Mouse (Mus musculus): Measurements from ENCODE around the gene Grin3b. TPM values are rescaled to one million over a fixed set of nuclear protein-coding genes. Genes with fewer than 3 reads are reported as not detected.
A peak's percentile ranks its signal among the peaks of the same experiment; 100 is the strongest.

Grin3b gene
- polyA plus RNA-seq, 1 experiment from 2014 or later, result 0.19 TPM

- Histone ChIP-seq H3K27ac (ENCODE audit: low read depth, low read length) (peak overlapping the region; percentile 90), H3K4me3 (ENCODE audit: low read depth, low read length) (peak overlapping the region; percentile 2; the same call in 1 of the 2 replicates), H3K4me1 (ENCODE audit: control insufficient read depth, insufficient read depth, low read length) (peaks cover 41% of the 10 kb centered on the region), H3K4me2 (peak overlapping the region; percentile 53), H3K27me3 (ENCODE audit: control insufficient read depth, insufficient read depth, low read length) (no peaks in the 10 kb centered on the region), H3K9ac (ENCODE audit: low read depth, low read length) (peak overlapping the region; percentile 68), H3K36me3 (ENCODE audit: control insufficient read depth, insufficient read depth, low read length) (peaks cover 15% of the 10 kb centered on the region), H3K9me3 (replicated peaks; ENCODE audit: control insufficient read depth, low read length) (no peaks in the 10 kb centered on the region)
- WGBS (ENCODE audit: insufficient replicate concordance), result 34% methylated on average over 16 of the region's 16 CpGs
- no peak for ATAC-seq (replicated peaks; ENCODE audit: insufficient number of reproducible peaks, low FRiP score, low TSS enrichment)
Observed at GRCm38 (mm10) chr10:79945507-79946234, 24.8 kb upstream of the Grin3b start.

DNA sequence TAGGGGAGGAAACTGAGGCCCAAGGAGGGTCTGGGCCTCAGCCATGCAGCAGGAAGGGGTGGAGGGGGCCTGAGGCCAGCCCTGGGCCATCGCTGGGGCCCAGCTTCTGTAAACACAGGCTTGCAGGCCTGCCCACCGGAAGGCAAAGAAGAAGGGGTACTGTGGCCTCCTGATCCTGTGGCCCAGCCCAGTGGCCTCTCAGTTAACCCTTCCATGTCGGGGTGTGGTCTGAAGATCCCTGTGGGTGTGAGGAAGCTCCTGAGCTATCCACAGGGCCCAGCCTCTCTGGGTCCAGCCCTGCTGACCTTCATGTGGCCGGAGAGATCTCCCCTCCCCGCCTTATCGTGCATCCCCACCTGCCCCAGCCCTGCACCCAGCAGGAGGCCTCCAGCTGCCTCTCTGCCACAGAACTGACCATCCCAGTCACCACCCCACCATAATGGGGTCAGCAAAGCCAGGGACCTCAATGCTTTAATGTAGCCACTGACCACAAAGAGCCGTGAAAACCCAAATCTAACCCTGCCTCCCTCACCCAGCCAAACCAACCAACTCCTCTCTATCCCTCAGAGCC is 23.7 kb upstream of the Grin3b start:
- H3K4me2 ChIP-seq, result peak overlapping the region; percentile 53
- H3K27ac ChIP-seq (ENCODE audit: low read depth, low read length), result peak overlapping the region; percentile 90
- H3K9me3 ChIP-seq (replicated peaks; ENCODE audit: control insufficient read depth, low read length), result no peaks in the 10 kb centered on the region
- WGBS (ENCODE audit: insufficient replicate concordance), result 12% methylated on average over 7 of the region's 7 CpGs
- no peaks in the 10 kb centered on the region for H3K27me3 ChIP-seq (ENCODE audit: control insufficient read depth, insufficient read depth, low read length)
- peak overlapping the region; percentile 2; the same call in 1 of the 2 replicates for H3K4me3 ChIP-seq (ENCODE audit: low read depth, low read length)
- H3K4me1 ChIP-seq (ENCODE audit: control insufficient read depth, insufficient read depth, low read length), result peaks cover 34% of the 10 kb centered on the region
- H3K36me3 ChIP-seq (ENCODE audit: control insufficient read depth, insufficient read depth, low read length), result peaks cover 20% of the 10 kb centered on the region
- ATAC-seq (replicated peaks; ENCODE audit: insufficient number of reproducible peaks, low FRiP score, low TSS enrichment), result peak; percentile 88
- H3K9ac ChIP-seq (ENCODE audit: low read depth, low read length), result peak overlapping the region; percentile 59

DNA sequence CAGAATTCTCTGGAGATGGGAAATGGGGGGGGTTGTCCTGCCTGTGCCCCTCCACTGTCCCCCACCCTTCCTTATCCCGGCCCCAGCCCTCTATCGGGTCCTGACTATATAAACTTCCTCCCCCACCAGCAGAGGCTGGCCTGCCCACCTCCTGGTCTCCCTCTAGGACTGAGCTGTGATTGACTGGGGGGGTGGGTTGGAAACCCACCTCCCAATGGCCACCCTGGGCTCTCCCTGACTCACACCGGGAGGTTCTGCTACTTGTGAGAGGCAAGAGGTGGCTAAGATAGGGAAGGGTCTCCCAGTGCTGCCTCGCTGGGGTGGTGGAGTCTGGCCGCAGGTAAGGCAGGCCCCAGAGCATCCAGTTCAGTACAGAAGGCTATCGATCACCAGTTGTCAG is 23.0 kb upstream of the Grin3b start:
- H3K27me3 ChIP-seq (ENCODE audit: control insufficient read depth, insufficient read depth, low read length), result no peaks in the 10 kb centered on the region
- H3K27ac ChIP-seq (ENCODE audit: low read depth, low read length), result peak overlapping the region; percentile 90
- ATAC-seq (replicated peaks; ENCODE audit: insufficient number of reproducible peaks, low FRiP score, low TSS enrichment), result no peak
- H3K4me1 ChIP-seq (ENCODE audit: control insufficient read depth, insufficient read depth, low read length), result peaks cover 34% of the 10 kb centered on the region
- no peak overlapping the region; the same call in 1 of the 2 replicates for H3K4me3 ChIP-seq (ENCODE audit: low read depth, low read length)
- H3K36me3 ChIP-seq (ENCODE audit: control insufficient read depth, insufficient read depth, low read length), result peaks cover 15% of the 10 kb centered on the region
- H3K9me3 ChIP-seq (replicated peaks; ENCODE audit: control insufficient read depth, low read length), result no peaks in the 10 kb centered on the region
- H3K4me2 ChIP-seq, result peak overlapping the region; percentile 36
- H3K9ac ChIP-seq (ENCODE audit: low read depth, low read length), result peak overlapping the region; percentile 59
- 58% methylated on average over 6 of the region's 6 CpGs for WGBS (ENCODE audit: insufficient replicate concordance)

DNA sequence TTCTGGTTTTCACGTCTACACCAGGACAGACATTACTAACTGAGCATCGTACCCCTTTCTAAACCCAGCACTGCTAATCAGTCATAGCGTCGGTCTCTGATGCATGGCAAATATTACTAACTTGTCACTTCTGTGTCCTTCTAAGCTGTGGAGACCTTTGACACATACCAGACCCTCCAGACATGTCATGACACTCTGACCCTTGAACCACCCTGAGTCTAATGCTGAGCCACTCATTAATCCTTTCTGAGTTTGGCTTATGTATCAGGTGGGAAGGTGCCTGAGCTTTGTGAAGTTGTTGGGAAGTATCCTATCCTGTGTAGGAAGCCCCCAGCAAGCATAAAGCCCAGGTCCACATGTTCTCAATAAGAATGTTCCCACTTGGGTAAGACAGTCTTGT is 20.6 kb upstream of the Grin3b start:
- H3K27me3 ChIP-seq (ENCODE audit: control insufficient read depth, insufficient read depth, low read length), result no peaks in the 10 kb centered on the region
- ATAC-seq (replicated peaks; ENCODE audit: insufficient number of reproducible peaks, low FRiP score, low TSS enrichment), result no peak
- no peak overlapping the region for H3K4me2 ChIP-seq
- H3K4me3 ChIP-seq (ENCODE audit: low read depth, low read length), result no peak overlapping the region
- peaks cover 15% of the 10 kb centered on the region for H3K36me3 ChIP-seq (ENCODE audit: control insufficient read depth, insufficient read depth, low read length)
- H3K9ac ChIP-seq (ENCODE audit: low read depth, low read length), result no peak overlapping the region
- H3K9me3 ChIP-seq (replicated peaks; ENCODE audit: control insufficient read depth, low read length), result no peaks in the 10 kb centered on the region
- 69% methylated on average over 4 of the region's 4 CpGs for WGBS (ENCODE audit: insufficient replicate concordance)
- H3K27ac ChIP-seq (ENCODE audit: low read depth, low read length), result no peak overlapping the region
- peaks cover 28% of the 10 kb centered on the region for H3K4me1 ChIP-seq (ENCODE audit: control insufficient read depth, insufficient read depth, low read length)

GRCm38 (mm10) chr10:79950661-79951060 is 19.9 kb upstream of the Grin3b start:
- H3K4me1 ChIP-seq (ENCODE audit: control insufficient read depth, insufficient read depth, low read length), result peaks cover 20% of the 10 kb centered on the region
- no peaks in the 10 kb centered on the region for H3K9me3 ChIP-seq (replicated peaks; ENCODE audit: control insufficient read depth, low read length)
- no peak overlapping the region for H3K4me3 ChIP-seq (ENCODE audit: low read depth, low read length)
- ATAC-seq (replicated peaks; ENCODE audit: insufficient number of reproducible peaks, low FRiP score, low TSS enrichment), result no peak
- no peaks in the 10 kb centered on the region for H3K27me3 ChIP-seq (ENCODE audit: control insufficient read depth, insufficient read depth, low read length)
- no peak overlapping the region for H3K9ac ChIP-seq (ENCODE audit: low read depth, low read length)
- 82% methylated on average over 18 of the region's 18 CpGs for WGBS (ENCODE audit: insufficient replicate concordance)
- H3K36me3 ChIP-seq (ENCODE audit: control insufficient read depth, insufficient read depth, low read length), result peaks cover 15% of the 10 kb centered on the region
- H3K27ac ChIP-seq (ENCODE audit: low read depth, low read length), result no peak overlapping the region
- no peak overlapping the region for H3K4me2 ChIP-seq

DNA sequence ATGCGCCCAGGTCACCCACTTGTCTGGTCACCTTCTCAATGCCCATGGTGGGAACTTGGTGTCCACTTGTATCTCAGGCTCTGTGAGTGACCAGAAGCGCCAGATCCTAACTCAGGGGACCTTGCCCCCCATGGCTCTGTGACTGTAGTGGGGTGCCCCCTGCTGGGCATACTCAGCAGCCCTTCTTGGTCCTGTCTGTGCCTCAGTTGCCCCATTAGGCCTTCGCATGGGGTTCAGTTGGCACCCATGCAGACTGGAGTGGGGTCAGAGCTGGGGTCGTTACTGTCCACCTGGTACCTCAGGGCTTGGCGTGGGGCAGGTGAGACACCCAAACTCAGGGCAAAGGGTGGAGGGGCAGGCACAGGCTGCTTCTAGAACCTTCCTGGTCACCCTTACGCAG is 16.6 kb upstream of the Grin3b start:
- no peak overlapping the region for H3K9ac ChIP-seq (ENCODE audit: low read depth, low read length)
- no peak for ATAC-seq (replicated peaks; ENCODE audit: insufficient number of reproducible peaks, low FRiP score, low TSS enrichment)
- H3K27me3 ChIP-seq (ENCODE audit: control insufficient read depth, insufficient read depth, low read length), result no peaks in the 10 kb centered on the region
- 89% methylated on average over 6 of the region's 6 CpGs for WGBS (ENCODE audit: insufficient replicate concordance)
- H3K9me3 ChIP-seq (replicated peaks; ENCODE audit: control insufficient read depth, low read length), result no peaks in the 10 kb centered on the region
- no peak overlapping the region for H3K27ac ChIP-seq (ENCODE audit: low read depth, low read length)
- no peaks in the 10 kb centered on the region; the same call in 1 of the 2 replicates for H3K4me1 ChIP-seq (ENCODE audit: control insufficient read depth, insufficient read depth, low read length)
- H3K4me3 ChIP-seq (ENCODE audit: low read depth, low read length), result no peak overlapping the region
- no peak overlapping the region for H3K4me2 ChIP-seq
- peaks cover 13% of the 10 kb centered on the region for H3K36me3 ChIP-seq (ENCODE audit: control insufficient read depth, insufficient read depth, low read length)

GRCm38 (mm10) chr10:79955691-79956090 is 14.8 kb upstream of the Grin3b start:
- 0 out of 2 replicates have a peak, but pooled peaks cover 7% of the 10 kb centered on the region for H3K36me3 ChIP-seq (ENCODE audit: control insufficient read depth, insufficient read depth, low read length)
- H3K27me3 ChIP-seq (ENCODE audit: control insufficient read depth, insufficient read depth, low read length), result no peaks in the 10 kb centered on the region
- no peak overlapping the region for H3K4me3 ChIP-seq (ENCODE audit: low read depth, low read length)
- ATAC-seq (replicated peaks; ENCODE audit: insufficient number of reproducible peaks, low FRiP score, low TSS enrichment), result no peak
- no peak overlapping the region for H3K4me2 ChIP-seq
- 70% methylated on average over 9 of the region's 9 CpGs for WGBS (ENCODE audit: insufficient replicate concordance)
- H3K9me3 ChIP-seq (replicated peaks; ENCODE audit: control insufficient read depth, low read length), result no peaks in the 10 kb centered on the region
- peaks cover 2% of the 10 kb centered on the region for H3K4me1 ChIP-seq (ENCODE audit: control insufficient read depth, insufficient read depth, low read length)
- H3K9ac ChIP-seq (ENCODE audit: low read depth, low read length), result no peak overlapping the region
- H3K27ac ChIP-seq (ENCODE audit: low read depth, low read length), result no peak overlapping the region

- Histone ChIP-seq H3K27me3 (ENCODE audit: control insufficient read depth, insufficient read depth, low read length) (no peaks in the 10 kb centered on the region), H3K36me3 (ENCODE audit: control insufficient read depth, insufficient read depth, low read length) (no peaks in the 10 kb centered on the region; the same call in 1 of the 2 replicates), H3K4me3 (ENCODE audit: low read depth, low read length) (no peak overlapping the region), H3K9ac (ENCODE audit: low read depth, low read length) (no peak overlapping the region), H3K4me1 (ENCODE audit: control insufficient read depth, insufficient read depth, low read length) (peaks cover 9% of the 10 kb centered on the region), H3K4me2 (no peak overlapping the region), H3K9me3 (replicated peaks; ENCODE audit: control insufficient read depth, low read length) (no peaks in the 10 kb centered on the region), H3K27ac (ENCODE audit: low read depth, low read length) (no peak overlapping the region)
- ATAC-seq (replicated peaks; ENCODE audit: insufficient number of reproducible peaks, low FRiP score, low TSS enrichment), result no peak
- WGBS (ENCODE audit: insufficient replicate concordance), result 36% methylated on average over 4 of the region's 4 CpGs
Observed at GRCm38 (mm10) chr10:79956643-79957154, 13.8 kb upstream of the Grin3b start.
